Mouse (Mus musculus) stomach, adult 2 months (tissue): ENCODE data around the gene Ldhal6b. TPM values are rescaled to one million over a fixed set of nuclear protein-coding genes. Genes with fewer than 3 reads are reported as not detected.

Experiments
- polyA plus RNA-seq: library from polyadenylated mRNA; depleted of rRNA; stranded (reverse); fragments of >200 nt; gene quantifications from 2 replicates; pipeline ENCODE4 v1.2.3, GENCODE M21; 2012; rRNA removed

Ldhal6b gene
- polyA plus RNA-seq = 0.08 TPM in 1 of 2 replicates, not detected in the other

DNA sequence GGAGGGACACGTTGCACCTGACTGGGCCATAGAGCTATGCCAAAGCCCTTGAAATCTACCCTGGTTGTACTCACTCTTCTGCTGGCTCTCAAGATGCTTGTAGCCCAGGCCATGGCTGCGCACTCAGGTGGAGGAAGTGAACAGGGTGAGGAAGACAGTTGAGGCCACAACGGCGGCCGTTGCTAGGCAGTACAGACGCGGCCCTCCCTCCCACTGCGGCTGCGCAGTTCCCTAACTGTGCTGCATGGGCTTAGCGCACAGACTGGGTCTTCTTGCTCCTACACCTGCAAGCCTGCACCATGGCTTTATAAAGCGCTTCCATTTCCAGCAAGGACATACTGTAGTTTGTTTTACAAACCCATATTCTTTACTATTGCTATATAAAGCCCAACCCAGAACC is at the start of gene Ldhal6b:
Ldhal6b (minus strand) TSS at position 223 of the 400 bp plus-strand sequence.

DNA sequence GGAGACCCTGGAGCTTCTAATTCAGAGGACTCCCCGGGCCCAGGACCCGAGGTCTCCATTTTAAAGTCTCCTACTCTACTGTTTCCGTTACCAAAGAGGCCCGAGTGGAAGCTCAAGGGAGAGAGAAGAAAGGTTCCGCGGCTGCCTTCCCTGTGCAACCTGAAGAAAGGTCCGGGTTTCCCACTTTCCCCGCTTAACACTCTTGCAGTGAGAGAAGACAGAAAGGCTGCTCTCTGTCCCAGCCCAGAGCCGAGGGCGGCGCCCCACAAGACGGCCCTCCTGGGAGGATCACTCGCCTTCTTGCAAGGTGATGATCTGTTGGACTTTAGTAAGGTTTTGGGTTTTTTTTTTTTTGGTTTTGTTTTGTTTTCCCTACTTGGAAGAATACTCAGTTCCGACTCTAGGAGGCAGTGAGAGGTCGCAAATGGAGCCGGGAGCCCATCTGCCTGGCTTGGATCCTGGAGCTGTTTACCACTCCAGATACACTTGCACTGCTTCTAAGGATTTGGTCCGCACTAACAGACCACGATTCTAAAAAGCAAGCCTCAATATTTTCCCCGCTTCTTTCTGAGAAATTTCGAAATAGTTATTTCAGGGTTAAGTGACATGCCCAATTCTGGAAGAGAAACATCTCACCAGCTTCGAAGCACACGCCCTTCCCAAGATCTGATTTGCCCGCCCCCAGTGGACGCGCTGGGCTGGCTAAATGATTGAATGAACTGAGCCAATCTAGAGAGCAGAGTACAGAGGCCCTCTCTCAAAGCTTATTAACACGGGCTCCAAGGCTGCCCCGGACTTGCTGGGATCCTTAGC is 21.8 kb upstream of the Ldhal6b start, which contains the start of gene Tmem242:
Tmem242 (minus strand) TSS at position 101 of the 813 bp plus-strand sequence.

Other genes with a start within 250 kb of the Ldhal6b start
- 2.0 and 4.3 TPM in 2 replicates for gene Tmem242, start 21.5 kb upstream of the Ldhal6b start, polyA plus RNA-seq
- gene Zdhhc14, start 73.8 kb upstream of the Ldhal6b start, polyA plus RNA-seq = 1.1 and 1.3 TPM in 2 replicates